Mouse (Mus musculus): Measurements from ENCODE around the gene Bcl11a.

DNA sequence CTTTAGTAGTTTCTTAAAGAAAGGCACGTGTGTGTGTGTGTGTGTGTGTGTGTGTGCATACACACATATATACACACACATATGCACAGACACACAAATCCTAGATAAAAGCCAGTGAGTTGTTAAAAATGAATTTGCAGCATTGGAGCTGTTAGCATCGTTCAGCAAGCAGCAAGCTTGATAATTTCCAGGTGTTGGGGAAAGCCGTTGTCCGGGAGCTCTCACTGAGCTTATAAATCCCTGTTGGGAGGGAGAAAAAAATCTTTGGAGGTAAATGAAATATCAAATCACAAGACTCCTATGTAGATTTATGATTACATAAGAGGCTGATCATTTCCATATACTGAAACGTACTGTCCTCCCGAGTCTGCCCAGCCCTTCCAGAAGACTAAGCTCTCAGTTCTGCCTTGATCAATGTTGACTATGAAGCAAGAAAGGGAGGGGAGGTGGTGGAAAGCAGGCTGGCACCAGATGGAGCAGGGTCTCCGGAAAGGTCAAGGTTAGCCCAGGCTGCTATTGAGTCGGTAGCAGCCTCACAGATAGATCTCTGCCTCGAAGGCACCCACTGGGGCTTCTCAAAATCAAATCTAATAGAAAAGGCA lies 15.3 kb upstream of the Bcl11a start:
- TF ChIP-seq CTCF (IDR thresholded peaks at IDR 0.05; ENCODE audit: low read depth, low read length), result no peak
- no peak for TF ChIP-seq POLR2AphosphoS5 (IDR thresholded peaks at IDR 0.05; ENCODE audit: insufficient replicate concordance, low read depth, low read length)
- TF ChIP-seq TAL1 (conservative IDR thresholded peaks at IDR 0.05; ENCODE audit: low read depth, low read length), result no peak
- no peak for TF ChIP-seq GATA1 (IDR thresholded peaks at IDR 0.05; ENCODE audit: borderline replicate concordance, low read length)
- no peak for TF ChIP-seq GATA2 (IDR thresholded peaks at IDR 0.05; ENCODE audit: borderline replicate concordance, low read depth, low read length)

Measured in G1E (cell line).